Mouse (Mus musculus): ENCODE measurements around the gene Tiam1.

Tiam1 gene

DNA sequence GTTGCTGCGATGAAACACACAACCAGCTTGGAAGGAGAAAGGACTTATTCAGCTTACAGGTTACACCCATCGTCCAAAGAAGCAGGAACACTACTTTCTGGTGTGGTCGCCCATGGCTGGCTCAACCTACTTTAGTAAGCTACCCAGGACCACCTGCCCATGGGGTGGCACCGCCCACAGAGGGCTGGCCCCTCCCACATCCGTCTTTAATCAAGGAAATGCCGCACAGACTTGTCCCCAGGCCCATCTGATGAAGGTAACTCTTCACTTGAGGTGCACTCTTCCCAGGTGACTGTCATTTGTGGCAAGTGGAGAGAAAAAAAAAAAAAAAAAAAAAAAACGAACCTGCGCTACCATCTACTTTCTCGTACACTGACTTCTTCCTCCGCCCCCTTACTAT lies 381.0 kb downstream of the Tiam1 start:
- DNase-seq: no peak

GRCm38 (mm10) chr16:89762096-89762495 lies 381.5 kb downstream of the Tiam1 start:
- DNase-seq: no peak

DNA sequence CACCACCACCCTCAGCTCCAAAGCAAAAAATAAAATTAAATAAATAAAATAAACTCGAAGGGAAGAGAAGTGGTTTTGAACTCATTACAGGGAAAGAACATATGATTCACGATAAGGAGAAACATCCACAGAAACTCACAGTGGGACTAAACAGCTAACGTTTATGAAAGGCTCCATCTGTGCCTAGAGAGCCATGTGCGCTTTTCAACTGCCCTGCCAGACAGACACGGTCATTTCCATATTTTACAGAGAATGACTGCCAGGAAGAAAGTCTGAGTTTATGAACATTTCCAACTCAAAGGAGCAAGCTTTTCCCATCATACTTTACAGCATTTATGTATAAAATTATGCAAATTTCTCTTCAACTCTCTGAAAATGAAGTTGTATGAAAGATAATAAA lies 386.2 kb downstream of the Tiam1 start:
- DNase-seq: no peak

DNA sequence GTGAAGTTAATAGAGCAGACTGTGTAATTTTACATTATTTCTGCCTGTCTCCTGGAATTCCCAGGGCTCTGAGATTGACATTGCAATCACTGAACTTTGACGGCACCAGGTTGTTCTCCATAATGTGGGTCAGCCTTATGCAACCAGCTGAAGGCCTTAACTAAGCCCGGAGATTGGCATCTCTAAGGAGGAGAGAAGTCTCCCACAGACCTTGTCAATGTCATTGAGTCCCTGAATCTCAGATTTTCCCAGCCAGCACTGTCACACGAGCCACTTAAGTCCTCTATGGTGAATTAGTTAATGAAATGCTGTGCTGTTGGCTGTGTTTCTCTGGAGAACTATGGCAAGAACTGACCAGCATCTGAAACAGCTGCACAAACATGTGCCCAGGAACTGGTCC lies 388.9 kb downstream of the Tiam1 start:
- no peak for DNase-seq

DNA sequence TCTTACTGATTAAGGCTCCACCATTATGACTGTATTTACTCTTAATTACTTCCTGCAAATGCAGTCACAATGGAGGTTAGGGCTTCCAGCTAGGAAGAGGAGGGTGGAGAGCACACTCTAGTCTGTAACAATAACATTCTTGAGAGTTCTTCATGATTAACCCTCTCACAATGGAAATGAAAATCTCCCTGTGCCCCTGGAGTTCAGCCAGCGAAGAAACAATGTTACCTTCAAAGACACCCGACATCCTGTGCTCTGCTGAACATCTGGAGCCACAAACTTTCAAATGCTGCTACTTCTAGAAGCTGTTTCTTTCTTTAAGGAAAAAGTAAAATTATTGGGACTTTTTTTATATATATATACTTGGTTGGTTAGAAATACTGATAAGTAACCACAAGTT lies 395.7 kb downstream of the Tiam1 start:
- DNase-seq: no peak

- no peak for DNase-seq
Observed at GRCm38 (mm10) chr16:89739559-89739958, 404.0 kb downstream of the Tiam1 start.

- DNase-seq: no peak
Observed at GRCm38 (mm10) chr16:89738963-89739362, 404.6 kb downstream of the Tiam1 start.

Measured in cerebellum, adult 9-11 months (tissue).